Mouse (Mus musculus): Measurements from ENCODE around the gene Nfkbia.

The Nfkbia gene

DNA sequence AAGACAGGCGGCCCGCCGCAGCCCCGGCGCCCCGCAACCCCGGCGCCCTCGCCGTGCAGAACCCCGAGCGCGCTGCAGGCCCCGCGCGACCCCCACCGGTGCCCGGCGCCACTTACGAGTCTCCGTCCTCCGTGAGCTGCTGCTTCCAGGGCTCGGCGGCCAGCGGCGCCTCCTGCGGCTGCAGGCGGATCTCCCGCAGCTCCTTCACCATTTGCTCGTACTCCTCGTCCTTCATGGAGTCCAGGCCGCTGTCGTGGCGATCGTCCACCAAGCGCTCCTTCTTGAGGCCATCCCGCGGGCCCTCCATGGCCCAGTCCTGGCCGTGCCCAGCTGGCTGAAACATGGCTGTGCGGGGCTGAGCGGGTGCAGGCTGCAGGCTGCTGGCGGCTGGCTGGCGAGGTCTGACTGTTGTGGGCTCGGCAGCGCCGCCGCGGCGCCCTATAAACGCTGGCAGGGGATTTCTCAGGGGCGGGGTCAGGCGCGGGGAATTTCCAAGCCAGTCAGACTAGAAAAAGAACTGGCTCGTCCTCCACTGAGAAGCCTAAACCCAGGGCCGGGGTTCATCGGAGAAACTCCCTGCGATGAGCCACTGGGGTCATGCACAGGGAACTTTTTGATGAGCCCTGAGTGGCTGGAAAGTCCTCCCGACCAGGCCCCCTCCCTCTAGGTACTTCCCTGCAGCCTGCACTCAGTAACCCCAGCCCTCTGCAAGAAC lies at the start of gene Nfkbia:
TSS of gene Nfkbia (minus strand) at position 464 of the 715 bp plus-strand sequence.
- DNase-seq = peak; percentile 88

DNA sequence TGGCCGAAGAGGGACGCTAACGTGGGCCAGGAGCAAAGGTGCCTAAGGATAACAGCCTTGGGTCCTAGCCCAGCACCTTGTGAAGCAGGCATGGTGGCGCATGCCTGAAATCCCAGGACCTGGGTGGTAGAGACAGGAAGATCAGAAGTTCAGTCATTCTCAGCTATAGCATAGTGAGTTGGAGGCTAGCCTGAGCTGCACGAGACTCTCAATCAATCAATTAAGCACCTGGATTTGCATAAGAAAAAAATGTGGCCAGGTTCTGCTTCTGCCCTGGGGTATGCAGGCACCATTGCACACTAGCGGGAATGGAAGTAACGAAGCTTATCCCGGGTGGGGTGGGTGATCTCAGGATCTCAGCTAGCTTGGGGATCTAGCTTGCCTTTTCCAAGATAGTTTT lies 46.7 kb upstream of the Nfkbia start:
- no peak for DNase-seq

DNA sequence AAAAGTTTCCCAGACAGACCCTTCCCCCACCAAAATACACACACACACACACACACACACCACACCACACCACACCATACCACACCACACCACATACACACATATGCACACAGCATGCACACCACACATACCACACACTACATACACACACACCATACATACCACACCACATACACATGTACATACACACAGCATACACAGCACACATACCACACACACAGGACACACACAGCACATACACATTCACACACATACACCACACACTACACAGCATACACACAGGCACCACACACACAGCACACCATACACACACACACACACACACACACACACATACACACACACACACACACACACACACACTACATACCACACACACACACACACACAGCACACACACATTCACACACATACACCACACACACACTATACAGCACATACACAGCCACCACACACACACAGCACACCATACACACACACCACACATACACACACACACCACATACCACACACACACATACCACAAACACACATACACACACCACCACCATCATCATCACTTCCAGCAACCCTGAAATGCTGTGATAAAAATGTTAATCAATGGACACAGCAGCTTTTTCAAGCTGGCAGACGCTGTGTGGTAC lies 46.0 kb upstream of the Nfkbia start:
- no peak for DNase-seq

DNA sequence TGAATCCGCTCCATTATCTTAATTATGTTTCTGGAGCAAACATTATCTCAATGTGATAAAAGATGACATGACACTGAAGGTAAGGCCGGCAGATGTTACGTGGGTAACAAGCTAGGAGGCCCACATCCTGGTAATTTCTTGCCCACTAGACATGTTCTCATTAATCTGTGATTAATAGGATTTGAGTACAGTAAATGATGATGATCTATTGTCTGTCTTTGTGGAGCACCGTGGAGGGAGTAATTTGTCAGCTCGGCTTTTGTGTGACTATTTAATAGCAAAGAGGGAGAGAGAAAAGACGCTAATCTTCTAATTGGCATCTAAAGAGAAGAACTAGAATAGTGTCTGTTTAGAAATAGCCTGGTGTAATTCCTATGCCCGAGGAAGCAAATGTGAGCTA lies 45.3 kb upstream of the Nfkbia start:
- DNase-seq = no peak

DNA sequence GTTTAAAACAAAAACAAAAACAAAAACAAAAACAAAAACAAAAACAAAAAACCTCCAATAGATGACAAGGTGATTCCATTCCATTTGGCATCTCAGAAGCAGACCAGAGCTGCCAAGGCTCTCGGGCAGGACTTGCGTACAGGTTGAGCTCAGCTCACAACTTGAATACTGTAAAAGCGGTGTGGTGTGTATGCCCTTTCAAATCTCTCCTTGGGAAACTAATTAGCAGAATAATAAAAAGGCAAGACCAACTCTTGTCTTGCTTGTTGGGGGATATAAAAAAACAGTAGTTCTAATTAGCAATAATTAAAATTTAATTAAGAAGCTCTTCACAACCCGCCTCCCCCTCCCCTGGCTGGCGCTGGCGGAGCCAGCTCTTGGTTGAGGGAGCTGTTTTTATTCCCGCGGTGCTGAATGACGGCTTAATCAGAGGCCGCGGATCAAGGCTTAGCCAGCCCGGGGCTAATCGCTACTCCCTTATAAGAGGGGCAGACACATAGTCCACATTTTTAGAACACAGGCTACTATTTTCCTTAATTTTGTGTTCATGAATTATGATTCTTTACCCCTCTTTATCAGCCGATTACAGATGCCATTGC lies 44.2 kb upstream of the Nfkbia start:
- no peak for DNase-seq

DNA sequence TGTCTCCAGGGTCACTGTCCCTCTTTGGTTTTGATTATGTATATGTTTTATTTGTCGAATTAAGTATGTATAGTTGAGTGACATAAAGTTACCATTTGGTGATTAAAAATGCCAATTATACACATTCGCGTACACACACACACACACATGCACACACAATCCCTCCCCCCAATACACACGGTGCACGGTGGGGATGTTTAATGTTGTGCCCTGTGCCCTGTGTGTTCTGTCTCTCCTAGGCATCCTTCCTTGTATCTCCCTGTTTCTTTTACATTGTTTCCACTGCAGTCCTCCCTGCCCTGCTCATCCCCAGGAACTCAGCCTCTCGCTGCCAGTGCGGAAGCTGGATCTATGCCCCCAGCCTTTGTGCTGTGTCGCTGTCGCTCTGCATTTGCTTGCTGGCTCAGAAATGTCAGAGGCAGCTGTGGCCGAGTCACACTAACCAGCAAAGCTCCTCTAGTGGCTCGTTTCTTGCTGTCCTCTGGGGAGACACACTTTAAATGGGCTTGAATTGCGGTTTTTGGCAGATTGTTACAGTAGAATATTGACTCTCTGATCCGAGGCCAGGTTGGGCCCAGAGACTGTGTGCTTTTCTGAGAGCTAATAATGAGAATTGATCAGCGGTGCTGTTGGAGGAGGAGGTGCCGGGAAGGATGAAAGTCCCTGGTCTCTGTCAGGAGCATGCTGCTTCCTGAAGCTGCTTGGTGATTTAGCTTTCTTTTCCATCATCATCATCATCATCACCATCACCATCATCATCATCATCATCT lies 34.7 kb upstream of the Nfkbia start:
- DNase-seq = no peak

DNA sequence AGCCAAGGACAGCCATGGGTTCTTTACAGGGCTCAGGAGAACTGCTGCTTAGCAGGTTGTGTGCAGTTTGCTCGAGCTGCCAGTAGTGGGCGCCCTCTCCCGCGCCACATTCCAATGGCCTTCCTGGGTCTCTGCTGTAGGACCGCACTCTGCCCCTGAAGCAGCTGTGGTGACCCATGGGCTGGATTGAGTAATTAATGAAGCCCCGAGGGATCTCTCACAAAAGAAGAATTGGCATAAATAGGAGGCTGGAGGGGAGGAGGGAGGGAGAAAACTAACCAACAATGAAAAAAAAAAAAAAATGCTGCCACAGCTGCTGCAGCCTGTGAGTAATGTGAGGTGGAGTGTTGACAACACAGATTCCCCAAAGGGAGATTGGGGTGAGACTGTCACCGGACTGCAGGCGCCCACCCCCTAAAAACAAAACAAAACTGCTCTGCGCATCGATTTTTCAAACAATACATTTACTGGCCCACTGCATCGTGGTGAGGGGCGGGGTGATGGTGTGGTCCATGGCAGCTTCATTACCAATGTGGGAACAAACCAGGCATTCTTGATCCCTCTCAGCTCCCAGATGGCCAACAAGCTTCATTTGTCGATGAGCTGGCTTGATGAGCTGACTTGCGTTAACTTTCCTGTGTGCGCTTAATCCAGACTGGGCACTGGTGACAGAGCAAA lies 25.8 kb upstream of the Nfkbia start:
- peak; percentile 42 for DNase-seq

DNA sequence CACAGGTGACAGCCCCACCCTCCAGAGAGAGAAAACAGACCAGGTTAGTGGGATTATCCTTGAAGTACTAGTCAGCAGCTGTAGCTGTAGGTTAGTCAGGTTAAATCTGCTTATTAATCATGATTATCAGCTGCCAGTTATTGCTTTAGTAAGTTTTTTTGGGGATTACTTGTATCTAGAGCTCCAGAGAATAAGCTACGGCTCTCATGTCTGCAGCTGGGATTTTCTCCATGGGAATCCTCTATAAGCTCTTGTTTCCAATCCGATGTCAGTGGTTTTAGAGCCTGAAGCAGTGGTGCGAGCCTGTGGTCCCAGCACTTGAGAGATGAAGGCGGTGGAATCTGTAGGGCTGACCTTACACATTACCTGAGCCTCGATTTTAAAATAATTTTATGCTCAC lies 16.4 kb upstream of the Nfkbia start:
- DNase-seq = no peak

DNA sequence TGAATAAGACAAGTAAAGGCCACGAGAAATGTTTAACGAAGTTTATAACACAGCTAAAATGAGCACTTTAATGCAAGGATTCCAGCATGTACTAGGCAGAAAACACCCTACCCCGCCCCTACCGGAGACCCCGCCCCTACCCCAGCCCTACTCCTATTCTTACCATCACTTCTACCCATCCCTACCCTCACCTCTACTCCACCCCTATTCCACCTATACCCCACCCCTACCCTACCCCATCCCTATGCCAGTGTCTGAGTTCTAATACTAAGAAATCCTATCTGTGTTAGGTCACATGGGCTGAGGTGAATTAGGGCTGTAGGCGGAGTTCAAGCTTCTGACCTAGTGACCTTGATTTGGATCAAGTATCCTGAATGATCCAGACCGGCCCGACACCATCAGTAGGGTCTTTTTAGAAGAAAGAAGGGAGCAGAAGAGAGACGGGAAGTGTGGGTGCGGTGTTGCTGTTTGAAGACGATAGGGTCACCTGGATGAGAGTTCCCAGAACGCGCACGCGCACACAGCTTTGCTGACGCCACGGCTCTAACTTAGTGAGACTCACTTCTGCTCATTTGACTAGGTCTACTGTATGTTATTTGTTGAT lies 15.0 kb upstream of the Nfkbia start:
- no peak for DNase-seq

DNA sequence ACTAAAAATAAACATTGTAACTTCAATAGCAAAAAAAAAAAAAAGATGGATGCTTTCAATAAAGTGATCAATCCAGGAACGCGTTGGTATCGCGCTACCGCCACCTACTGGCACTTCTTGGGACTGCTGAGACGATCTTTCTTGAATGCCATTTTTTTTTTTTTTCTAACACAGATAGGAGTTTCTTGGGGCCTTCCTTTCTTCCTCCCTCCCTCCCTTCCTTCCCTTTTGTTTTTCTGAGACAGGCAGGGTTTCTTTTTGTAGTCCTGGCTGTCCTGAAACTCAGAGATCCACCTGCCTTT lies 13.5 kb upstream of the Nfkbia start:
- peak; percentile 81 for DNase-seq

DNA sequence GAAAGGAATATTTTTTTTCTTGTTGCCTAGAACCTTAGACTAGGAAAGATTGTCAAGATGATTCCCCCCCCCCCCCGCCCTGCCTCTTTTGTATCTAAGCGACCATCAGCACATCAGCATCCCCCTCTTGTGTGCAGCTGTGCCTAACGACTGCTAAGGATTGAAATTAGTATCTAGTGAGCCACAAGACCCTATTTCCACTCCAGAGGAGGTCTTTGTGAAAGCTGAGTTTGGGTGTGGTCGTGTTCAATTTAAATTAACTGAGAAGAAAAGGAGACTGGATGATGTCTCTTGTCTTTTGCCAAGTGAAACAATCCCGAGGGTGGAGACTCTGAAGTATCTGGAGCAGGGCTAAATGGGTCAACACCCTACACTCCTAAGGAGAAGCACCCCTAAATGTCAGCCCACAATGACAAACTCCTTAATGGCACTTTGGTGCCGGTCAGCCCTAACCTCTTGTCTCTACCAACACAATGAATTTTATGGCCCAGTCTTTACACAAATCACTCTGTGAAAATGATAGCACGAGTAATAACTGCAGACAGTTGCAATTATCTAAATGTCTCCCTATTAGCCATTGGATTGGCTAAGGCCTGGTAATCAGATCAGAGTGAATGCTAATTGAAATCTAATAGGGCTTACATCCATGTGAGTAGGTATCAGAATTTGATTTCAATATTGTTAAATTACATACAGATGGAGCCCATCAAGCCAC lies 13.0 kb upstream of the Nfkbia start:
- no peak for DNase-seq

DNA sequence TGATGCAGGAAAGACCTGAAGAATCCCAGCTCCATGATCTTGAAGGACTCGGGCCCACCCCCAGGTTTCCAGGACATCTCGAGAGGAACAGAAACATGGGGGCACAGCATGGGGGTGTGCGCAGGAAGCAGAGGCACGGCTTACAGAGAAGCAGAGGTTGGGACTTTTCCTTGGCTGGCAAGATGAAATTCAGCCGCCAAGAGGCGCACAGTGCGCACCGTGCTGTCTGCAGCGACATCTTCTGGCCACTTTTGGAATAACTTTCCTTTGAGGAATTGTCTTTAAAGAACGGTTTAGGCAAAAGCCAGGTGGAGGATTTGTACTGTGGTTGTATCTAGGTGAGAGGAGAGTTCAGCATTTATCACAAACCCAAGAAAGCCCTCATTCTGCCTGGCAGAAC lies 6.6 kb upstream of the Nfkbia start:
- DNase-seq = peak; percentile 67

DNA sequence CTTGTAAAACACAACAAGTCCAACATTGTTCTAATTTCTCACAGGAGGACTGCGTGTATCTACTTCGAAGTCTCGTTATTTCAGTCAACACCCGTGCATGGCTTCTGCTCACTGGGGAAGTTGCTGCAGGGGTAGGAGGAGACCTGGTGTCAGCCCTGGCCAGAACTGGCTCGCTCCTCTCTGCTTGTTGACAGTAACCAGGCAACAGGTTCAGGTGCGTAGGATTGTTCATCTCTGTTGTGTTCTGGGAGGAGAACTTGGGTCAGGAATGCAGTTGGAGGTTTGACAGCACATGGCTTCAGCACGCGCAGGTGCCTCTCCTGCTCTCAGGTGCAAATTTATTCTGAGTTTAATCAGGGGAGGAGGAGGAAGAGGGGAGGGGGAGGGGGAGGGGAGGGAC lies 5.3 kb upstream of the Nfkbia start:
- DNase-seq = no peak

DNA sequence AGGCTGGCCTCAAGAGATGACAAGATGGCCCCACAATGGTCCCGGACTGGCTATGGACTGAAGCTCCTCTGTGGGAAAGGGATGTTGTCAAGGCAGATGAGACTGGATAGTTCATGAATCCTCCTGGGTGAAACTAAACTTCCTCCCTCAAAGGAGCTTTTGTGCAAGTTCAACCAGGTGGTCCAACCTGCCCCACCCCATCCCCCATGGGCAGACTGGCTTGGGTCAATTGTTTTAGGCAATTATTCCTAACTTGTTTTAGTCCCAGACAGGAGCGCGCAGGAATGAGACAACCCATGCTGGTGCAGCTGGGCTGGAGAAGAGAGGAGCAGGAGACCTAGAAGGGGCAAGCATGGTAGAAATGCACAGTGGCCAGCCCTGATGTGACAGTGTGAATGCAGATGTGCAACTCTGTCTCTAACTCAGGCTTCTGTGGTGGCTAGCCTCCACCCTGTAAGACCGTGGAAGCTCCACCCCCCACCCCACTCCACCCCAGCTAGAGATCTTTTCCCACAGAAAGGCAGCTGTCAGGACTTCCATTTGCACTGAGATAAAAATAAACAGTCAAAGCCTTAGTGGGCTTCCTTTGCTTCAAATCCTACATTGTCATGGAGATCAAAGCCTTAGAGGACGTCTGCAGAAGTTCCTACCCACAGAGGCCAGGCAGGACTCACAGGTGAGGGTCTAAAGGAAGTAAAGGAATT lies 3.6 kb upstream of the Nfkbia start:
- DNase-seq = no peak

DNA sequence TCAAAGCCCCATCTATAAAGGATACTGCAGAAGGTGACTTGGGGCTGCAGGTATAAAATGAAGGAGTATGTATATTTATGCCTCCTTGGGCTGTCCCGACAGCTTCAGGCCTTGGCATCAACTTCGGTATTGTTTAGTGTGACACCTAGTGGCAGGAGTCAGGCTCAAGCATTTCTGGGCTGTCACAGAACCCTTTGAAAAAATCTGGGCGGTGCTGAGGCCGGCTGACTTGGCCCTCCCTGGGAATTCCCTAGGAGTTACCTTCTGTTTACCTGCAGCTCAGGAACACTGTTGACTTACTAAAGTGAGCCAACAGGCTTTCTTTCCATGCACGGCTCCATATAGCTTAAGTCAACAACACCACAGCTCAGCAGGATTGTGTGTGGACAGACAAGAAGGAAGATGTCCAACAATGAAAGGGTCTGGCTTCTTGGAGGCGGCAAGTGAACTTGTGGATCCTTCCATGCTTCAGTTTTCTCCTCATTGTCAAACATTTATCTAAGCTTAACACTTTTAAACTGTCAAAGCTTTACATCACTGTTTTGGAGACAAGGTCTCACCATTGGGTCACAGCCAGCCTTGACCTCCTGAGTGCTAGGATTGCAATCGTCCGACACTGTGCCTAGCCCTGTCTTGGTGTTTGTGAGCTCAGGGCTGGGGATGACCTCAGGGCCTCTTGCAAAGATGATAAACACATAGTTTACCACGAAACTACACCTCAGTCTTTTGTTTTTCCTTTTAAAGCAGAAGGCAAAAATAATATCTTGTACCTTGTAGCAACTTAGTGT lies 2.9 kb upstream of the Nfkbia start:
- peak; percentile 65 for DNase-seq

DNA sequence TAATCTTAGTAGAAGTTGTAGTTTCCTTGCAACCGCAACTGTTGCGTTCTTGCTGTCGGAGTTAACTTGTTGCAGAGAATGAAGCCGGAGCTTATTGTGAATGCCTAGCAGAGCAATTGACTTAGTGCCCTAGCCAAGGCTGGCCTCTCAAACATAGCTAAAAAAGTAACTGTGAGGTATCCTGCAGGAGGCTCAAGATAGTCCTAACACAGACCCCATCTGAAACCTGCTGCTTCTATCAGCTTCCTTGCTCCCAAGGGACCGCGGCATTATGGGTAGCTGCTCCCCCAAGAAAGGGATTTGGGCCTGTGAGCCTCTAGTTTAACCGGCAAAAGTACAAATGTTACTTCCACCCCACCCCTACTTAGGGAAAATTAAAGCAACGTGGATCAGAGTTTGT lies 934 bp upstream of the Nfkbia start:
- DNase-seq = no peak

DNA sequence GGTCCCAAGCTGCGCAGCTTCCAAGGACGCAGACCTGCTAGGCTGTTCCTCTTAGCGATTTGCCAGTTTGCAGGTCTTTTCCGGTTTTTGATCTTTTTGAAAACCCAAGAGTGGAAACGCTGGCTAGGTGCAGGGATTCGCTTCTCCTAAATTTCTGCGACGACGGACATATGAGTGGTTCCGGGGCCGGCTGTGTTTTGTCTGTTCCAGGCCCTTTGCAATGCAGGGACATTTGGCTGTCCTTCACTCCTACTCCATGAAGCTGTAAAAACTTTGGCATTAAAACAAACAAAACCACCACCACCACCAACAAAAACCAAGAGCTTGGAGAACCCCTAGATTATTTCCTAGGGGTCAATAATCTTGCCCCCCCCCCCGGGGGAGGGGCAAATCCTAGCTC lies 494 bp upstream of the Nfkbia start:
- DNase-seq = no peak

DNA sequence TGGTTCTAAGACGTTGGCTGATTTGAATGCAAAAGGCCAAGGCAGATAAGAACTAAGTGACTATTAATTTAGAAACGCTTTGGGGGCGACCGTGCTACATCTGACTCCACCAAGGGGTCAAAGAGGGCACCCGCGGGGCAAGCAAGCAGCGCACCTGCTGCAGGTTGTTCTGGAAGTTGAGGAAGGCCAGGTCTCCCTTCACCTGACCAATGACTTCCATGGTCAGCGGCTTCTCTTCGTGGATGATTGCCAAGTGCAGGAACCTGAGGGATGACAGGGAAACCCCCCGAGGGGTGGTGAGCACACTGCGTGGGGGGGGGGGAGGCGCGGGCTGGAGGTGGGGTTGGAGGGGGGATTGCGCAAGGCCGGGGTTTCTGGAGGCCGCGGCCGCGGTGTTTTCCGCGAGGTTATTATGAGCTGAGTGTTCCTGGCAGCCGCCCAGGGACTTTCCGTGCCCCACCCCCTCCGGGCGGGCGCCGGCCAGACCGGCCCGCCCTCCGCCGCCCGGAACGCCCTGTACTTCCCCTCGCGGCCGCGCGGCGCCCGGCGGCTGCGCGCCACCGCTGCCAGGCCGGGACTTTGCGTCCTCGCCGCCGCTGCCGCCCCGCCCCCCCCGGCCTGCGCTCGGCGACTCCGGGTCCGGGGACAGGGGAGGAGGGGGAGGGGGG lies 797 bp downstream of the Nfkbia start:
- DNase-seq = peak; percentile 93

DNA sequence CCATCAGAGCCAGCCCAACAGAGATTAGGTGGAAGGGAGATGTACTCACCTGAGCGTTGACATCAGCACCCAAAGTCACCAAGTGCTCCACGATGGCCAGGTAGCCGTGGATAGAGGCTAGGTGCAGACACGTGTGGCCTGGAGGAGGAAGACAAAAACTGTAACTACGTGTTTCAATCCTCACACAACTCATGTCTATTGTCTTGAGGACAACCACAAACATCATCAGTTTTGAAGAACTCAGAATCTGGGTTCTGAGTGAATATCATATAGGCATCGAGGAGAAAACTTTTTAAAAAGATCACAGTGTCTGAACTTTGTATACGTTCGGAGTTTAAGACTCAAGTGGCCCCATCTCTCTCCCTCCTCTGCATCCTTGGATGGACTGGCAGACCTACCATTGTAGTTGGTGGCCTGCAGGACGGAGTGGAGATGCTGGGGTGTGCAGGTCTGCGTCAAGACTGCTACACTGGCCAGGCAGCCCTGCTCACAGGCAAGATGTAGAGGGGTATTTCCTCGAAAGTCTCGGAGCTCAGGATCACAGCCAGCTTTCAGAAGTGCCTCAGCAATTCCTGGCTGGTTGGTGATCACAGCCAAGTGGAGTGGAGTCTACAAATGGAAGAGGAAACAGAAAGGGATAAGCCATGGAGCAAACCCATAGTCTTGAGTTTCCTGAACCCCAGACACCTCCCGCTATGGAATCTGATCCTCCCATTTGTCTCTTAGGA lies 1.6 kb downstream of the Nfkbia start:
- DNase-seq = no peak
